Mouse (Mus musculus) CH12.LX (cell line): ENCODE data around the gene Prkab1. TPM values are rescaled to one million over a fixed set of nuclear protein-coding genes. Genes with fewer than 3 reads are reported as not detected.

ENCODE experiments used
- DNase-seq: peaks from one replicate; pipeline ENCODE4 v3.0.0-alpha.2; 2013; ENCODE audit errors: extremely low read depth
- H3K27ac ChIP-seq: 2 replicates; pipeline ENCODE4 v1.5.1; 2012; ENCODE audit warnings: low read depth, mild to moderate bottlenecking, control low read depth, moderate library complexity; ENCODE audit not compliant: insufficient read depth
- H3K27me3 ChIP-seq: replicated peaks from 2 replicates; pipeline ENCODE3; 2012; ENCODE audit warnings: inconsistent platforms
- H3K36me3 ChIP-seq, 2 experiments: replicated peaks in 1 of 2; 2 replicates each; pipeline versions ENCODE3 to v1.6.1; 2012; ENCODE audit warnings: inconsistent platforms in 1 of 2, low read length in 1 of 2, mild to moderate bottlenecking in 1 of 2, mixed read lengths in 1 of 2, moderate library complexity in 1 of 2; ENCODE audit not compliant: control insufficient read depth in 1 of 2, insufficient read depth in 1 of 2
- H3K4me1 ChIP-seq, 2 experiments: 2 replicates each; pipeline ENCODE4 v1.6.1; 2012; ENCODE audit warnings: inconsistent platforms in 1 of 2, moderate library complexity in 1 of 2; ENCODE audit not compliant: insufficient read depth in 2 of 2, control insufficient read depth in 1 of 2
- H3K4me2 ChIP-seq: 2 replicates; pipeline ENCODE4 v1.6.1; 2012; ENCODE audit warnings: low read depth, mild to moderate bottlenecking, control low read depth; ENCODE audit not compliant: poor library complexity, insufficient read depth, severe bottlenecking
- H3K4me3 ChIP-seq, 3 experiments: fragments of 150-350 bp in 1 of 3; sonication (generic) in 1 of 3; replicated peaks in 1 of 3; 2 replicates each; pipeline versions ENCODE3 to v1.5.1; 2011 to 2012; ENCODE audit warnings: low read depth in 2 of 3, low read length in 2 of 3, mild to moderate bottlenecking in 2 of 3, moderate library complexity in 2 of 3, control low read depth in 1 of 3, improper control_type of control experiment in 1 of 3, inconsistent platforms in 1 of 3, mixed read lengths in 1 of 3; ENCODE audit not compliant: poor library complexity in 1 of 3
- H3K79me2 ChIP-seq: replicated peaks from 2 replicates; pipeline ENCODE4 v1.6.1; 2012; ENCODE audit warnings: mild to moderate bottlenecking, moderate library complexity; ENCODE audit not compliant: control insufficient read depth, poor library complexity, insufficient read depth, severe bottlenecking; ENCODE audit errors: extremely low read depth
- H3K9ac ChIP-seq: 2 replicates; pipeline ENCODE4 v1.6.1; 2012; ENCODE audit warnings: low read depth, mild to moderate bottlenecking, control low read depth, moderate library complexity; ENCODE audit not compliant: insufficient read depth
- H3K9me3 ChIP-seq: replicated peaks from 2 replicates; pipeline ENCODE3; 2012; ENCODE audit warnings: low read length, inconsistent platforms, mixed read lengths
- BHLHE40 ChIP-seq: IDR thresholded peaks from 2 replicates; pipeline ENCODE4 v1.6.1; 2011; ENCODE audit warnings: mild to moderate bottlenecking, low read depth, low read length, improper control_type of control experiment
- CHD1 ChIP-seq: IDR thresholded peaks from 2 replicates; pipeline ENCODE4 v1.6.1; 2012; ENCODE audit warnings: low read depth, low read length, improper control_type of control experiment, inconsistent platforms
- CHD2 ChIP-seq: IDR thresholded peaks from 2 replicates; pipeline ENCODE4 v1.6.1; 2011; ENCODE audit warnings: low read length, improper control_type of control experiment
- E2F4 ChIP-seq: IDR thresholded peaks from 2 replicates; pipeline ENCODE4 v1.6.1; 2011; ENCODE audit warnings: low read depth, low read length, improper control_type of control experiment; ENCODE audit not compliant: insufficient replicate concordance
- ELF1 ChIP-seq: IDR thresholded peaks from 2 replicates; pipeline ENCODE4 v1.6.1; 2014; ENCODE audit warnings: low read depth, mild to moderate bottlenecking, inconsistent platforms, low read length, improper control_type of control experiment
- EP300 ChIP-seq: IDR thresholded peaks from 2 replicates; pipeline ENCODE4 v1.6.1; 2011; ENCODE audit warnings: low read length, improper control_type of control experiment
- ETS1 ChIP-seq: conservative IDR thresholded peaks from 2 replicates; pipeline ENCODE4 v1.6.1; 2012; ENCODE audit warnings: low read depth, mild to moderate bottlenecking, inconsistent platforms, low read length, improper control_type of control experiment, moderate library complexity
- IRF4 ChIP-seq: IDR thresholded peaks from 2 replicates; pipeline ENCODE4 v1.6.1; 2014; ENCODE audit warnings: low read depth, mild to moderate bottlenecking, inconsistent platforms, low read length, improper control_type of control experiment
- JUND ChIP-seq: conservative IDR thresholded peaks from 2 replicates; pipeline ENCODE4 v1.6.1; 2011; ENCODE audit warnings: low read depth, low read length, improper control_type of control experiment
- KAT2A ChIP-seq: IDR thresholded peaks from 2 replicates; pipeline ENCODE4 v1.6.1; 2012; ENCODE audit warnings: low read length, improper control_type of control experiment, inconsistent platforms; ENCODE audit not compliant: insufficient replicate concordance
- MAFK ChIP-seq: IDR thresholded peaks from 2 replicates; pipeline ENCODE4 v1.6.1; 2011; ENCODE audit warnings: low read length, improper control_type of control experiment; ENCODE audit not compliant: insufficient replicate concordance
- MAZ ChIP-seq: IDR thresholded peaks from 2 replicates; pipeline ENCODE4 v1.6.1; 2012; ENCODE audit warnings: low read depth, mild to moderate bottlenecking, inconsistent platforms, low read length, improper control_type of control experiment, moderate library complexity
- MEF2A ChIP-seq: IDR thresholded peaks from 2 replicates; pipeline ENCODE4 v1.6.1; 2014; ENCODE audit warnings: low read depth, mild to moderate bottlenecking, inconsistent platforms, low read length, improper control_type of control experiment, borderline replicate concordance
- MXI1 ChIP-seq: IDR thresholded peaks from 2 replicates; pipeline ENCODE4 v1.6.1; 2011; ENCODE audit warnings: mild to moderate bottlenecking, low read depth, low read length, improper control_type of control experiment
- POLR2A ChIP-seq: IDR thresholded peaks from 2 replicates; pipeline ENCODE4 v1.6.1; 2011; ENCODE audit warnings: low read depth, mild to moderate bottlenecking, improper control_type of control experiment, low read length
- POLR2AphosphoS2 ChIP-seq: IDR thresholded peaks from 2 replicates; pipeline ENCODE4 v1.6.1; 2011; ENCODE audit warnings: low read depth, low read length, improper control_type of control experiment
- RAD21 ChIP-seq: IDR thresholded peaks from 2 replicates; pipeline ENCODE4 v1.6.1; 2011; ENCODE audit warnings: low read depth, mild to moderate bottlenecking, low read length, improper control_type of control experiment, moderate library complexity
- RCOR1 ChIP-seq: conservative IDR thresholded peaks from 2 replicates; pipeline ENCODE4 v1.6.1; 2012; ENCODE audit warnings: low read depth, mild to moderate bottlenecking, inconsistent platforms, low read length, improper control_type of control experiment
- SIN3A ChIP-seq: IDR thresholded peaks from 2 replicates; pipeline ENCODE4 v1.6.1; 2012; ENCODE audit warnings: low read length, improper control_type of control experiment, inconsistent platforms
- SMC3 ChIP-seq: IDR thresholded peaks from 2 replicates; pipeline ENCODE4 v1.6.1; 2011; ENCODE audit warnings: low read depth, low read length, improper control_type of control experiment
- TCF12 ChIP-seq: IDR thresholded peaks from 2 replicates; pipeline ENCODE4 v1.6.1; 2014; ENCODE audit warnings: low read depth, mild to moderate bottlenecking, inconsistent platforms, low read length, improper control_type of control experiment
- UBTF ChIP-seq: IDR thresholded peaks from 2 replicates; pipeline ENCODE4 v1.6.1; 2012; ENCODE audit warnings: low read depth, mild to moderate bottlenecking, inconsistent platforms, low read length, improper control_type of control experiment, moderate library complexity
- USF1 ChIP-seq: IDR thresholded peaks from 2 replicates; pipeline ENCODE4 v1.6.1; 2014; ENCODE audit warnings: low read depth, mild to moderate bottlenecking, inconsistent platforms, low read length, improper control_type of control experiment
- USF2 ChIP-seq: conservative IDR thresholded peaks from 2 replicates; pipeline ENCODE4 v1.6.1; 2011; ENCODE audit warnings: low read depth, low read length, improper control_type of control experiment
- ZC3H11A ChIP-seq: IDR thresholded peaks from 2 replicates; pipeline ENCODE4 v1.6.1; 2012; ENCODE audit warnings: low read depth, mild to moderate bottlenecking, inconsistent platforms, low read length, improper control_type of control experiment
- ZKSCAN1 ChIP-seq: IDR thresholded peaks from 2 replicates; pipeline ENCODE4 v1.6.1; 2012; ENCODE audit warnings: low read depth, inconsistent platforms, low read length, improper control_type of control experiment, borderline replicate concordance
- ZNF384 ChIP-seq: IDR thresholded peaks from 2 replicates; pipeline ENCODE4 v1.6.1; 2012; ENCODE audit warnings: low read depth, low read length, improper control_type of control experiment, inconsistent platforms
- dilution Hi-C: fragments of 300-500 bp; cut with MboI; formaldehyde crosslinking; loops from 2 replicates; pipeline ENCODE4 v1.14.3; 2020; ENCODE audit warnings: low sequenced_read_pairs; ENCODE audit not compliant: extremely low pct_unique_long_range_greater_than_20kb, extremely low pct_ligation_motif_present
- in situ Hi-C: fragments of 300-500 bp; cut with MboI; formaldehyde crosslinking; loops from 3 replicates; pipeline ENCODE4 v1.14.3; 2019; ENCODE audit warnings: low sequenced_read_pairs, low pct_ligation_motif_present, low pct_unique_long_range_greater_than_20kb, mixed read lengths
- polyA plus RNA-seq: library from polyadenylated mRNA; unstranded; fragments of >175 nt; gene quantifications from 2 replicates; pipeline ENCODE4 v1.2.1, GENCODE M21; 2012; ENCODE audit warnings: low read depth; ENCODE audit not compliant: insufficient read length
- total RNA-seq, 2 experiments: library from RNA; depleted of rRNA; stranded (reverse); fragments of 300-350 nt in 1 of 2; fragments of >200 nt in 1 of 2; gene quantifications; 2 replicates each; pipeline ENCODE4 v1.2.3; 2012 to 2014

Gene Prkab1
- total and polyA plus RNA-seq, 3 experiments: 20.1 to 26.8 (median 24.1) TPM

DNA sequence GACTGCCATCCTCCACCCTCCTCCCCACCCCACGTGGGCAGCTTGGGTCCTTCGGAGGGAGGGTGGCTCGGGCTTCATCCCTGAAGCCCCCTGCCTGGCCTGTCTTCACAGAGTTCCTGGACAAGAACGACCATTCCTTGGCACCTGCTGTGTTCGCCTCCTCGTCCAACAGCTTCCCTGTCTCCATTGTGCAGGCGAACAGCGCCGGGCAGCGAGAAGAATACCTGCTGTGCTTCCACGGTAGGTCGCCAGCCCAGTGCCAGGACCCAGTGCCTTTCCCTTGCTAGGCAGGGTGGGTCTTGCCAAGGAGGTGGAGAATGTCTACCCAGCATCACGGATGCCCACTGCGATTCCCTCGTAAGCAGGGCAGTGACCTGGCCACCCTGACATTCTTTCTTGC, 30.2 kb downstream of the Prkab1 start:
- H3K4me2 ChIP-seq: no peak overlapping the region
- dilution Hi-C loops (no loop called here), in situ Hi-C loops (no loop called here)
- H3K27ac ChIP-seq: no peak overlapping the region
- H3K9me3 ChIP-seq: peaks cover 6% of the 10 kb centered on the region
- H3K4me1 ChIP-seq: no peaks in the 10 kb centered on the region
- no peak overlapping the region for H3K9ac ChIP-seq
- H3K36me3 ChIP-seq: peaks cover 52 to 87% of the 10 kb centered on the region in 2 experiments
- TF ChIP-seq POLR2AphosphoS2 (no peak), MXI1 (no peak), USF2 (no peak), KAT2A (no peak), ZNF384 (no peak), CHD2 (no peak), BHLHE40 (no peak), UBTF (no peak), ELF1 (no peak), IRF4 (no peak), ZKSCAN1 (no peak), SIN3A (no peak), ETS1 (no peak), E2F4 (no peak), TCF12 (no peak), POLR2A (no peak), MAZ (no peak), MAFK (no peak)
- no peak for DNase-seq
- H3K27me3 ChIP-seq: no peaks in the 10 kb centered on the region
- no peaks in the 10 kb centered on the region for H3K79me2 ChIP-seq
- H3K4me3 ChIP-seq: no peak overlapping the region

GRCm38 (mm10) chr5:115991717-115992116, 32.6 kb downstream of the Prkab1 start:
- Histone ChIP-seq H3K9ac (no peak overlapping the region), H3K79me2 (no peaks in the 10 kb centered on the region), H3K27ac (no peak overlapping the region), H3K36me3 (peaks cover 62 to 93% of the 10 kb centered on the region in 2 experiments), H3K27me3 (no peaks in the 10 kb centered on the region), H3K4me3 (no peak overlapping the region), H3K9me3 (peaks cover 6% of the 10 kb centered on the region), H3K4me2 (no peak overlapping the region), H3K4me1 (peaks cover 0 to 13% of the 10 kb centered on the region in 2 experiments; a peak in 3 of 4 replicates)
- in situ Hi-C loops: no loop called here
- dilution Hi-C loops: no loop called here
- DNase-seq: no peak
- TF ChIP-seq ZC3H11A: no peak
- TF ChIP-seq EP300: no peak
- no peak for TF ChIP-seq MXI1
- no peak for TF ChIP-seq CHD1
- no peak for TF ChIP-seq SMC3
- TF ChIP-seq RCOR1: no peak
- TF ChIP-seq USF1: no peak
- no peak for TF ChIP-seq ZKSCAN1
- no peak for TF ChIP-seq JUND
- TF ChIP-seq CHD2: no peak
- no peak for TF ChIP-seq USF2
- TF ChIP-seq RAD21: no peak
- no peak for TF ChIP-seq MEF2A
- TF ChIP-seq IRF4: no peak
- TF ChIP-seq MAZ: no peak
- no peak for TF ChIP-seq ELF1
- TF ChIP-seq MAFK: no peak
